Mouse (Mus musculus) MEL (cell line): Measurements from ENCODE around the gene Vwf. TPM values are rescaled to one million over a fixed set of nuclear protein-coding genes. Genes with fewer than 3 reads are reported as not detected.

Source experiments
- DNase-seq: peaks from one replicate; pipeline ENCODE4 v3.0.0; 2011; ENCODE audit warnings: low read depth, low spot score
- H3K27ac ChIP-seq: 2 replicates; pipeline ENCODE4 v1.5.1; 2012; ENCODE audit warnings: low read depth, mild to moderate bottlenecking, control low read depth, low read length, moderate library complexity; ENCODE audit not compliant: control insufficient read depth
- H3K27me3 ChIP-seq, 2 experiments: fragments of 150-350 bp in 1 of 2; sonication (generic) in 1 of 2; 2 replicates each; pipeline ENCODE4 v1.6.1; 2012; ENCODE audit warnings: low read length in 2 of 2, mild to moderate bottlenecking in 2 of 2, improper control_type of control experiment in 1 of 2, moderate library complexity in 1 of 2; ENCODE audit not compliant: insufficient read depth in 2 of 2, control insufficient read depth in 1 of 2
- H3K36me3 ChIP-seq, 2 experiments: 2 replicates each; pipeline ENCODE4 v1.6.1; 2012 to 2014; ENCODE audit warnings: low read length in 2 of 2, improper control_type of control experiment in 1 of 2, inconsistent platforms in 1 of 2, mild to moderate bottlenecking in 1 of 2; ENCODE audit not compliant: insufficient read depth in 2 of 2, control insufficient read depth in 1 of 2
- H3K4me1 ChIP-seq, 2 experiments: fragments of 150-350 bp in 1 of 2; sonication (generic) in 1 of 2; 2 replicates each; pipeline ENCODE4 v1.6.1; 2012; ENCODE audit warnings: low read length in 2 of 2, improper control_type of control experiment in 1 of 2, mild to moderate bottlenecking in 1 of 2; ENCODE audit not compliant: insufficient read depth in 2 of 2, control insufficient read depth in 1 of 2
- H3K4me3 ChIP-seq, 2 experiments: fragments of 150-350 bp in 1 of 2; sonication (generic) in 1 of 2; 2 replicates each; pipeline ENCODE4 v1.5.1; 2012; ENCODE audit warnings: low read depth in 2 of 2, low read length in 2 of 2, mild to moderate bottlenecking in 2 of 2, moderate library complexity in 2 of 2, control low read depth in 1 of 2, improper control_type of control experiment in 1 of 2; ENCODE audit not compliant: control insufficient read depth in 1 of 2, insufficient read depth in 1 of 2
- H3K79me2 ChIP-seq: 2 replicates; pipeline ENCODE4 v1.6.1; 2012; ENCODE audit warnings: mild to moderate bottlenecking, low read length, moderate library complexity; ENCODE audit not compliant: control insufficient read depth, poor library complexity, insufficient read depth
- H3K9ac ChIP-seq: 2 replicates; pipeline ENCODE4 v1.6.1; 2012; ENCODE audit warnings: low read depth, mild to moderate bottlenecking, control low read depth, low read length, moderate library complexity; ENCODE audit not compliant: control insufficient read depth, poor library complexity, severe bottlenecking
- H3K9me3 ChIP-seq: fragments of 150-350 bp; sonication (generic); replicated peaks from 2 replicates; pipeline ENCODE4 v1.6.1; 2012; ENCODE audit warnings: mild to moderate bottlenecking, low read length, improper control_type of control experiment, moderate library complexity; ENCODE audit not compliant: insufficient read depth
- BHLHE40 ChIP-seq: IDR thresholded peaks from 2 replicates; pipeline ENCODE4 v1.6.1; 2012; ENCODE audit warnings: low read depth, mild to moderate bottlenecking, inconsistent platforms, low read length, improper control_type of control experiment, borderline replicate concordance
- CHD1 ChIP-seq: IDR thresholded peaks from 2 replicates; pipeline ENCODE4 v1.6.1; 2012; ENCODE audit warnings: low read depth, mild to moderate bottlenecking, inconsistent platforms, low read length, improper control_type of control experiment
- CTCF ChIP-seq, 3 experiments: IDR thresholded peaks in 2 of 3; conservative IDR thresholded peaks in 1 of 3; 2 replicates each; pipeline ENCODE4 v1.5.1; 2011 to 2012; ENCODE audit warnings: low read length in 3 of 3, low read depth in 2 of 3, mild to moderate bottlenecking in 2 of 3, improper control_type of control experiment in 1 of 3, inconsistent platforms in 1 of 3, mixed read lengths in 1 of 3, moderate library complexity in 1 of 3; ENCODE audit not compliant: control insufficient read depth in 1 of 3, insufficient read depth in 1 of 3, poor library complexity in 1 of 3, severe bottlenecking in 1 of 3
- E2F4 ChIP-seq: IDR thresholded peaks from 2 replicates; pipeline ENCODE4 v1.6.1; 2011; ENCODE audit warnings: low read depth, low read length, improper control_type of control experiment, borderline replicate concordance
- ETS1 ChIP-seq: IDR thresholded peaks from 2 replicates; pipeline ENCODE4 v1.6.1; 2012; ENCODE audit warnings: low read depth, mild to moderate bottlenecking, inconsistent platforms, low read length, improper control_type of control experiment, moderate library complexity
- GABPA ChIP-seq: IDR thresholded peaks from 2 replicates; pipeline ENCODE4 v1.6.1; 2012; ENCODE audit warnings: low read depth, mild to moderate bottlenecking, inconsistent platforms, low read length, improper control_type of control experiment, moderate library complexity
- HCFC1 ChIP-seq: IDR thresholded peaks from 2 replicates; pipeline ENCODE4 v1.6.1; 2012; ENCODE audit warnings: low read depth, mild to moderate bottlenecking, inconsistent platforms, low read length, improper control_type of control experiment, moderate library complexity
- JUND ChIP-seq: IDR thresholded peaks from 2 replicates; pipeline ENCODE4 v1.6.1; 2011; ENCODE audit warnings: low read depth, mild to moderate bottlenecking, improper control_type of control experiment, low read length
- MAZ ChIP-seq: IDR thresholded peaks from 2 replicates; pipeline ENCODE4 v1.6.1; 2012; ENCODE audit warnings: low read depth, mild to moderate bottlenecking, inconsistent platforms, low read length, improper control_type of control experiment
- MXI1 ChIP-seq: IDR thresholded peaks from 2 replicates; pipeline ENCODE4 v1.6.1; 2011; ENCODE audit warnings: mild to moderate bottlenecking, low read depth, low read length, improper control_type of control experiment
- MYC ChIP-seq: IDR thresholded peaks from 2 replicates; pipeline ENCODE4 v1.6.1; 2011; ENCODE audit warnings: low read depth, mild to moderate bottlenecking, low read length, improper control_type of control experiment, moderate library complexity
- NRF1 ChIP-seq: IDR thresholded peaks from 2 replicates; pipeline ENCODE4 v1.6.1; 2014; ENCODE audit warnings: low read depth, mild to moderate bottlenecking, inconsistent platforms, low read length, improper control_type of control experiment, moderate library complexity; ENCODE audit not compliant: poor library complexity, insufficient read depth, severe bottlenecking
- POLR2AphosphoS2 ChIP-seq: IDR thresholded peaks from 2 replicates; pipeline ENCODE4 v1.6.1; 2011; ENCODE audit warnings: low read length, improper control_type of control experiment
- RAD21 ChIP-seq: IDR thresholded peaks from 2 replicates; pipeline ENCODE4 v1.6.1; 2011; ENCODE audit warnings: mild to moderate bottlenecking, low read depth, low read length, improper control_type of control experiment
- SIN3A ChIP-seq: IDR thresholded peaks from 2 replicates; pipeline ENCODE4 v1.6.1; 2012; ENCODE audit warnings: low read length, improper control_type of control experiment, inconsistent platforms
- SMC3 ChIP-seq: IDR thresholded peaks from 2 replicates; pipeline ENCODE4 v1.6.1; 2011; ENCODE audit warnings: low read depth, low read length, improper control_type of control experiment
- TAL1 ChIP-seq: IDR thresholded peaks from 2 replicates; pipeline ENCODE4 v1.6.1; 2012; ENCODE audit warnings: mild to moderate bottlenecking, inconsistent platforms, low read length, moderate library complexity, mixed read lengths
- TBP ChIP-seq: IDR thresholded peaks from 2 replicates; pipeline ENCODE4 v1.8.0; 2011; ENCODE audit warnings: low read depth, low read length, improper control_type of control experiment
- ZC3H11A ChIP-seq: IDR thresholded peaks from 2 replicates; pipeline ENCODE4 v1.6.1; 2012; ENCODE audit warnings: low read depth, mild to moderate bottlenecking, inconsistent platforms, low read length, improper control_type of control experiment
- ZKSCAN1 ChIP-seq: IDR thresholded peaks from 2 replicates; pipeline ENCODE4 v1.6.1; 2012; ENCODE audit warnings: low read depth, mild to moderate bottlenecking, inconsistent platforms, low read length, improper control_type of control experiment, moderate library complexity
- polyA plus RNA-seq, 2 experiments: library from polyadenylated mRNA; stranded (reverse) in 1 of 2; unstranded in 1 of 2; fragments of >175 nt in 1 of 2; fragments of >200 nt in 1 of 2; gene quantifications; 2 replicates each; pipeline versions ENCODE4 v1.2.1 to v1.2.4; 2012; ENCODE audit warnings: low replicate concordance in 2 of 2, low read depth in 1 of 2; ENCODE audit not compliant: insufficient read length in 2 of 2, insufficient read depth in 1 of 2, missing spikeins in 1 of 2
- total RNA-seq: library from RNA; depleted of rRNA; stranded (reverse); fragments of 300-350 nt; gene quantifications from 2 replicates; pipeline ENCODE4 v1.2.3, GENCODE M21; 2012

Gene Vwf
- total and polyA plus RNA-seq, 3 experiments, result 0.29 to 0.42 TPM; not detected in 1

GRCm38 (mm10) chr6:125604463-125605191 is 58.1 kb downstream of the Vwf start:
- H3K27ac ChIP-seq, result no peak overlapping the region
- H3K79me2 ChIP-seq, result no peaks in the 10 kb centered on the region
- TF ChIP-seq CTCF (IDR thresholded peaks at IDR 0.05 in 2 of 3, conservative IDR thresholded peaks at IDR 0.05 in 1 of 3; ENCODE audit: control insufficient read depth in 1 of 3, insufficient read depth in 1 of 3, low read depth in 2 of 3, low read length in 3 of 3, poor library complexity in 1 of 3, severe bottlenecking in 1 of 3) (peak; percentile 73 to 92 (median 87)), GABPA (no peak), ZC3H11A (peak; percentile 71), SIN3A (no peak), TBP (no peak), BHLHE40 (no peak), SMC3 (peak; percentile 83), RAD21 (peak; percentile 77), POLR2AphosphoS2 (no peak), MYC (0 out of 2 replicates have a peak, but pooled peaks have one; percentile 23), E2F4 (no peak)

GRCm38 (mm10) chr6:125609025-125609424 is 62.5 kb downstream of the Vwf start:
- peaks cover 0 to 2% of the 10 kb centered on the region in 2 experiments; a peak in 1 of 4 replicates for H3K4me1 ChIP-seq

More at GRCm38 (mm10) chr6:125604463-125605191, 58.1 kb downstream of the Vwf start:
- Histone ChIP-seq H3K9ac (no peak overlapping the region), H3K4me1 (peaks cover 0 to 2% of the 10 kb centered on the region in 2 experiments; a peak in 1 of 4 replicates), H3K36me3 (no peaks in the 10 kb centered on the region), H3K4me3 (peak overlapping the region in 1 of 2 experiments; percentile 34; a peak in 1 of 4 replicates), H3K27me3 (peaks cover 0 to 3% of the 10 kb centered on the region in 2 experiments; a peak in 1 of 4 replicates), H3K9me3 (no peaks in the 10 kb centered on the region)
- peak; percentile 65 for DNase-seq

GRCm38 (mm10) chr6:125617855-125618254 is 71.3 kb downstream of the Vwf start:
- H3K36me3 ChIP-seq, result no peaks in the 10 kb centered on the region
- no peaks in the 10 kb centered on the region for H3K9me3 ChIP-seq
- H3K79me2 ChIP-seq, result no peaks in the 10 kb centered on the region
- no peaks in the 10 kb centered on the region; a peak in 1 of 4 replicates for H3K27me3 ChIP-seq
- no peak overlapping the region for H3K4me3 ChIP-seq
- H3K27ac ChIP-seq, result no peak overlapping the region
- no peaks in the 10 kb centered on the region for H3K4me1 ChIP-seq
- DNase-seq, result no peak
- TF ChIP-seq JUND, result no peak
- no peak for TF ChIP-seq MXI1
- no peak for TF ChIP-seq CHD1
- TF ChIP-seq ETS1, result no peak
- no peak for TF ChIP-seq ZKSCAN1
- TF ChIP-seq RAD21, result no peak
- TF ChIP-seq CTCF (IDR thresholded peaks at IDR 0.05 in 2 of 3, conservative IDR thresholded peaks at IDR 0.05 in 1 of 3; ENCODE audit: control insufficient read depth in 1 of 3, insufficient read depth in 1 of 3, low read depth in 2 of 3, low read length in 3 of 3, poor library complexity in 1 of 3, severe bottlenecking in 1 of 3), result no peak
- no peak for TF ChIP-seq MAZ
- TF ChIP-seq HCFC1, result no peak
- TF ChIP-seq NRF1, result no peak
- TF ChIP-seq TAL1, result no peak
- no peak overlapping the region for H3K9ac ChIP-seq

More at GRCm38 (mm10) chr6:125609025-125609424, 62.5 kb downstream of the Vwf start:
- no peak for DNase-seq
- Histone ChIP-seq H3K27me3 (no peaks in the 10 kb centered on the region), H3K4me3 (no peak overlapping the region), H3K9ac (no peak overlapping the region)
- TF ChIP-seq RAD21, result peak; percentile 11
- no peak for TF ChIP-seq NRF1
- TF ChIP-seq CTCF (IDR thresholded peaks at IDR 0.05 in 2 of 3, conservative IDR thresholded peaks at IDR 0.05 in 1 of 3; ENCODE audit: control insufficient read depth in 1 of 3, insufficient read depth in 1 of 3, low read depth in 2 of 3, low read length in 3 of 3, poor library complexity in 1 of 3, severe bottlenecking in 1 of 3), result peak in 2 of 3 experiments; percentile 21 to 25; a peak in 3 of 6 replicates
- TF ChIP-seq, all 39 proteins: peak for 2
- H3K9me3 ChIP-seq, result no peaks in the 10 kb centered on the region
- no peak overlapping the region for H3K27ac ChIP-seq
- no peaks in the 10 kb centered on the region for H3K36me3 ChIP-seq
- H3K79me2 ChIP-seq, result no peaks in the 10 kb centered on the region
